Mouse (Mus musculus): ENCODE results near the gene Aff3.

The Aff3 gene

GRCm38 (mm10) chr1:38185517-38186226 lies 479.1 kb downstream of the Aff3 start:
- DNase-seq (ENCODE audit: low read depth, low spot score) = peak; percentile 56

DNA sequence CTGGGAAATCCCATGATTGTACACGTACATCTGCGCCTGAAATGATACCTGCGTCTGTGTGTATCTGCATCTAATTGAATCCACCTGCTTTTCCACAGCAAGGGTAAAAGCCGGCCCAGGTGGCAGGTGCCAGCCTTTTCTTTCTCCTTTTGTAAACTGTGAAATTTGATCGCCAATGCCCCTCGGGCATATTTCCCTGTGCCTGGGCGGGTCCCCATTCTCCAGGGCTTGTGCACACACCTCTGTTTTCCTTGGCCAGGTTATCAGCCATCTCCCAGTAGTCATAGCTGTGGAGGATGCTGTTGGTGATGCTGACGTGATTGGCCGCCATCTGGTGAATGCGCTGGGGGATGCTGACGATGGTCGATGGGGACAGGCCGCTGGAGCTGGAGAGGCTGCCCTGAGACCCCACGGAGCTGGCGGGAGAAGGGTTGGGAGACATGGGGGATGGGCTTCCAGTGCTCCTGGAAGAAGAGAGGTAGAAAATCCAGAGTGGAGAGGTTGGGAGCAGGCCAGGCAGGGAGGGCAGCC lies 483.7 kb downstream of the Aff3 start:
- no peak for DNase-seq (ENCODE audit: low read depth, low spot score)

GRCm38 (mm10) chr1:38178929-38179328 lies 485.8 kb downstream of the Aff3 start:
- DNase-seq (ENCODE audit: low read depth, low spot score) = no peak

- DNase-seq (ENCODE audit: low read depth, low spot score) = no peak
Observed at GRCm38 (mm10) chr1:38176077-38176476, 488.7 kb downstream of the Aff3 start.

GRCm38 (mm10) chr1:38171874-38172273 lies 492.9 kb downstream of the Aff3 start:
- no peak for DNase-seq (ENCODE audit: low read depth, low spot score)

DNA sequence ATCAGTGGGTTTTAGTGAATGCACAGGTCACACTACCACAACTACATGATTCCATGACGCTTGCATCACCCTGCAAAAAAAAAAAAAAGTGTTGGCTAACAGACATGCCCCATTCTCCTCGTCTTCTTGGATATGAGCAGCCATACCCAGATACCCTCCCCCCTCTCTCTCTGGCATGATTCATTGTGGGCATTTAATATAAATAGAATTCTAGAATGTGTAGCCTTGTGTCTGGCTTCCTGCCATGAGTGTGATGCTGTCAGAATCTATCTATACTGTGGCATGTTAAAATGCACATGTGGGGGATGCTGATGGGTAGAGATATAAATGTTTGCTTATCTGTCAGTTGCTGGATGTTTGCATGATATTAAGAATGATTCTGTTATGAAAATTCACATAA lies 499.1 kb downstream of the Aff3 start:
- DNase-seq (ENCODE audit: low read depth, low spot score) = no peak

DNA sequence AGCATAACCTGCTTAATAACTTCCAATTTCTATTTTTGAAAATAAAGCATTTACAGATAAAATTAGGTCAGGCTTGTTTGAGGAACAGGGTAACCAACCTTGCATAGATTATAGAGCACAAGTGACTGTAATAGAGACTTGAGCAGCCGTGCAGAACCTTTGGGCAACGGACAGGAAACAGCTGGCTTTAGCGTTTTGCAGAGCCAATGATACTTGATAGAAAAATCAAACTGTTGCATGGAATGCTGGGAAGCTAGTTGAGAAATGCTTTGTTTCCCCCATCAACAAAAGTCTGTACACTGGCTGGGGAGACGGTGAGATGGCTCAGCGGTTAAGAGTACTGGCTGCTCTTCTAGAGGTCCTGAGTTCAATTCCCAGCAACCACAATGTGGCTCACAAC lies 514.7 kb downstream of the Aff3 start:
- DNase-seq (ENCODE audit: low read depth, low spot score) = no peak

DNA sequence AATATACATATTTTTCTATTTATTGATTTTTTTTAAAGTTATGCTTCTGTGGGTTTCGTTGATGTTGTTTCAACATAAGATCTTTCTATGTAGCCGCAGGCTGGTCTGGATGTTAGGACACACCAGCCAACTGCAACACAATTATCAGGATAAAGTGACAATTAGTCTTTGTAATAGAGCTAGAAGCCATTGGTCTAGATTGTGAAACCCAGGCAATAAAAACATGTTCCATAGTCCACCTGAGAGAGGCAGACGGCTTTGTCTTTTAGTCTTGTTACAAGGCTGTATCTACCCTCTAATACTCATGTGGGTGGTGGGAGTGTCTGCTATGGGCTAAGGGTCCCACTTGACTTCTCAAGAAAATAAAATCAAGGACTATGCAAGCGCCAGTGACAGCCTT lies 518.7 kb downstream of the Aff3 start:
- no peak for DNase-seq (ENCODE audit: low read depth, low spot score)

DNA sequence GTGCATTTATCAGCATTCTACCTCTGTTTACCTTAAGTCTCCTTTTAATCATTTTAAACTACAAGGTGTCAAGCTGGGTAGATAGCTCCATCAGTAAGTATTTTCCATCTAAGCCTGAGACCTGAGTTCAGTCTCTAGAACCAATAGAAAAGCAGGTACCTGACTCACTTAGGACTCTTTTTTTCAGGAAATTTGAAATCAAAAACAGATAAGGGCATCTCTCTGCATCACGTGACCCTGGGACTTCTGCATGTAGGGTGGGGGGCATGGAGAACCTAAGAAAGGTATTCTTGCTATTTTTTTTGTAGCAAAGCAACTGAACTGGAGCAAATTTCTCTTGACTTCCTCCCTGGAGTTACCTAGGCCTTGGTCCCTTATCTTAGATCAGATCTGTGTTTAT lies 523.4 kb downstream of the Aff3 start:
- no peak for DNase-seq (ENCODE audit: low read depth, low spot score)

DNA sequence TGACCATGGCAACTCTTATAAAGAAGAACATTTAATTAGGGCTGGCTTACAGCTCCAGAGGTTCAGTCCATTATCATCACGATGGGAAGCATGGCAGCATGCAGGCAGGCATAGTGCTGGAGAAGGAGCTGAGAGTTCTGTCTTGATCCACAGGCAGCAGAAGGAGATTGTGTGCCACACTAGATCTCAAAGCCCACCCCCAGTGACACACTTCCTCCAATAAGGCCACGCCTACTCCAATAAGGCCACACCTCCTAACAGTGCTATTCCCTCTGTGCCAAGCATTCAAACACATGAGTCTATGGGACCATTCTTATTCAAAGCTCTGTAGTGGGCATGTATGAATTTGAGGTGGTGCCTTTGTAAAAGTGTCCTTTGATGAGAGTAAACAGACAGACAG lies 523.8 kb downstream of the Aff3 start:
- DNase-seq (ENCODE audit: low read depth, low spot score) = no peak

DNA sequence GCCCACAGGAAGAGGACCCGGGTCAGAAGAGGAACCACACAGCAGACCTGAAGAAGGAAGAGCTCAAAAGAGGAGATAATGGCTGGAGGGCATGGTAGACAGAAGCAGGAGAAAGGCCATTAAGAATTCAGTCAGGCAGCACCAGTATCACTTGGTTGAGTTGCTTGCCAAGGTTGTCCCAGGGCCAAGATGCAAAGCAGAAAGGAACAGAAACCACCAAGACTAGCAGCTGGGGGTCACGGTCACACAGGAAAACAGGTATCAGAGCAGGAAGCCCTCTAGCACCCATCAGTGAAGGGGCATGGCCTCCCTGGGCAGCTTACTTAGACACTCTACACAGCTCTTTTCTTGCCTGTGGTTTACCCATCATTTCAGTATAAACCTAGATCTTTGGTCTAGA lies 525.4 kb downstream of the Aff3 start:
- DNase-seq (ENCODE audit: low read depth, low spot score) = no peak

GRCm38 (mm10) chr1:38132942-38133341 lies 531.8 kb downstream of the Aff3 start:
- DNase-seq (ENCODE audit: low read depth, low spot score) = no peak

- no peak for DNase-seq (ENCODE audit: low read depth, low spot score)
Observed at GRCm38 (mm10) chr1:38130715-38131483, 533.9 kb downstream of the Aff3 start.

GRCm38 (mm10) chr1:38129501-38130267 lies 535.1 kb downstream of the Aff3 start, which contains the start of gene Rev1:
Gene Rev1 (minus strand): TSS chr1:38129801.
- peak; percentile 84 for DNase-seq (ENCODE audit: low read depth, low spot score)

GRCm38 (mm10) chr1:38128919-38129436 lies 535.8 kb downstream of the Aff3 start:
- no peak for DNase-seq (ENCODE audit: low read depth, low spot score)

Data from brain, embryonic 18.5 days (tissue).